Mouse (Mus musculus) heart, postnatal 0 days (tissue): ENCODE measurements around the gene Sfmbt1. TPM values are rescaled to one million over a fixed set of nuclear protein-coding genes. Genes with fewer than 3 reads are reported as not detected.
A peak's percentile ranks its signal among the peaks of the same experiment; 100 is the strongest.

Source experiments
- ATAC-seq: fragments of 200-750 bp; cut with Nextera tagmentation; 2 replicates; pipeline ENCODE4 v1.8.0; 2017; ENCODE audit warnings: low read depth, moderate number of reproducible peaks, moderate library complexity; ENCODE audit not compliant: insufficient read depth
- DNase-seq: peaks from one replicate; pipeline ENCODE4 v3.0.0-alpha.2; 2016; ENCODE audit warnings: low spot score
- H3K27ac ChIP-seq: fragments of 300-500 bp; sonication (generic); 2 replicates; pipeline ENCODE4 v1.5.1; 2014; ENCODE audit warnings: low read depth, mild to moderate bottlenecking
- H3K27me3 ChIP-seq: fragments of 300-500 bp; sonication (generic); 2 replicates; pipeline ENCODE4 v1.6.1; 2014; ENCODE audit warnings: low read length, mixed read lengths; ENCODE audit not compliant: control insufficient read depth, insufficient read depth
- H3K36me3 ChIP-seq: fragments of 300-500 bp; sonication (generic); replicated peaks from 2 replicates; pipeline ENCODE4 v1.6.1; 2014; ENCODE audit warnings: low read length, mixed read lengths; ENCODE audit not compliant: control insufficient read depth, insufficient read depth
- H3K4me1 ChIP-seq: fragments of 300-500 bp; sonication (generic); 2 replicates; pipeline ENCODE4 v1.6.1; 2014; ENCODE audit warnings: antibody characterized with exemption; ENCODE audit not compliant: control insufficient read depth, insufficient read depth
- H3K4me2 ChIP-seq: fragments of 300-500 bp; sonication (generic); 2 replicates; pipeline ENCODE4 v1.6.1; 2014; ENCODE audit warnings: low read depth, mild to moderate bottlenecking, low read length, moderate library complexity
- H3K4me3 ChIP-seq: fragments of 300-500 bp; sonication (generic); 2 replicates; pipeline ENCODE4 v1.5.1; 2014; ENCODE audit warnings: low read depth, low read length
- H3K9ac ChIP-seq: fragments of 300-500 bp; sonication (generic); replicated peaks from 2 replicates; pipeline ENCODE4 v1.6.1; 2014; ENCODE audit warnings: low read depth, low read length, mixed read lengths
- H3K9me3 ChIP-seq: fragments of 300-500 bp; sonication (generic); replicated peaks from 2 replicates; pipeline ENCODE4 v1.6.1; 2016; ENCODE audit warnings: low read length; ENCODE audit not compliant: control insufficient read depth
- CTCF ChIP-seq: IDR thresholded peaks from 2 replicates; pipeline ENCODE4 v1.5.1; 2016; ENCODE audit warnings: antibody characterized with exemption, control low read depth, low read depth
- EP300 ChIP-seq: IDR thresholded peaks from 2 replicates; pipeline ENCODE4 v1.6.1; 2016; ENCODE audit warnings: antibody characterized with exemption, low read depth
- WGBS: fragments of 180-500 bp; shearing (Covaris S2); extraction: QIAGEN DNeasy Blood & Tissue Kit; methylation state at CpG from one replicate; pipeline ENCODE4 v1.1.7; 2014; 5-methylcytosine and 5-hydroxymethylcytosine counted together
- polyA plus RNA-seq: library from polyadenylated mRNA; unstranded; fragments of >200 nt; fragmentation: Nextera tagmentation; extraction: Ambion mirVana; gene quantifications from 2 replicates; pipeline ENCODE4 v1.2.1, GENCODE M21; 2015
- total RNA-seq: library from RNA; depleted of rRNA; stranded (reverse); fragments of >200 nt; gene quantifications from 2 replicates; pipeline ENCODE4 v1.2.3, GENCODE M21; 2014; ENCODE audit warnings: low replicate concordance

Gene Sfmbt1
- total and polyA plus RNA-seq, 2 experiments from 2014 or later = 1.8 to 7.6 TPM

DNA sequence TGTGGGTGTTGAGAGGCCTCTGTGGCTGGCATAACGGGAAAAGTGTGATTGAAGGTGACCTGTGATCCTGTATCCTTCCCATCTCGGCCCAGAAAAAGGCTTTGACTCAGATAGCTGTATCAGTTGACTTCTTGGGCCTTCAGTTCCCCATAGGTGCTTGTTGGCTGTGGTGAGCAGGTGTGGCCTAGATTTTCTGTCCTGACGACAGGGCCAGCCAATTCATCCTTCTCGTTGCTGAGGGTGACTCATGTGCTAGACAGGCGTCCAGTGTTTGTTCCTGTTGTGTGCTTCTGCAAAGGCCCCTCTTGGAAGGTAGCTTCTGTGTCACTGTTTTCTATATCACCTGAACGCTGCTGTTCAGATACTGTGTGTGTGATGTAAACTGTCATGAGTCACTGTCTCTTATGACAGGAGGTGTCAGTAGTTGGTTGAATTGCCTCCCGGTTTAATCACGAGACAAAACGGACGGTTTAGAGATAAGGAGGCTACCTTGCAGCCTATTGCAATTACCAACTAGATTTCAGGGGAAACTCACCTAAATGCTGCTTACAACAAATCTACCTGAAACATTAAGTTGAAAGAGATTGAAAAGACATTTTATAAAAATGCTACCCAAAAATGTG, 142.3 kb downstream of the Sfmbt1 start:
- H3K27me3 ChIP-seq = no peaks in the 10 kb centered on the region
- H3K36me3 ChIP-seq = no peaks in the 10 kb centered on the region
- no peak for TF ChIP-seq EP300
- TF ChIP-seq CTCF = no peak
- no peak overlapping the region for H3K9ac ChIP-seq
- 46% methylated on average over 10 of the region's 10 CpGs for WGBS
- 0 out of 2 replicates have a peak, but pooled peaks cover 2% of the 10 kb centered on the region for H3K4me1 ChIP-seq
- DNase-seq = no peak
- no peak overlapping the region for H3K4me3 ChIP-seq
- no peak overlapping the region for H3K27ac ChIP-seq
- ATAC-seq = no peak
- H3K9me3 ChIP-seq = no peaks in the 10 kb centered on the region
- no peak overlapping the region for H3K4me2 ChIP-seq

DNA sequence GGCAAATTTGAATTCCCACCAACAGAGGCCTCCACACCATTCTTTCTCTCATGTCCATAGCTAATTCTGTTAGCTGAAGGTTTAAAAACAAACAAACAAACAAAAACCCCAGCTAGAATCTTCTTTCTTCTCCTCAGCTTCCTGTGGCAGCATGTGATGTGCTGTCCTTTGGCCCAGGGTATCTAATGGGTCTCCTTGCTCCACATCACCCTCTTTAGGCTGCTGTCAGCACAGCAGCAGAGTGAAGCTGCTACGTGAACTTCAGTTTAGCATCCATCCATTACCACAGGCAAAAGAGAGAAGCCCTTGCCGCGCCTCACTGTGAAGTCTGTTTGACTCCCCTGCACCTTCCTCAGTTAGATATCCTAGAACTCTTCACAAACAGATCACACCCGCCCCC, 143.3 kb downstream of the Sfmbt1 start:
- H3K27ac ChIP-seq = no peak overlapping the region
- ATAC-seq (no peak), DNase-seq (no peak)
- no peaks in the 10 kb centered on the region for H3K4me1 ChIP-seq
- no peaks in the 10 kb centered on the region for H3K27me3 ChIP-seq
- H3K9ac ChIP-seq = no peak overlapping the region
- no peak overlapping the region for H3K4me2 ChIP-seq
- no peaks in the 10 kb centered on the region for H3K36me3 ChIP-seq
- TF ChIP-seq CTCF (peak; percentile 39), EP300 (no peak)
- no peak overlapping the region for H3K4me3 ChIP-seq
- no peaks in the 10 kb centered on the region for H3K9me3 ChIP-seq
- WGBS = 76% methylated on average over 4 of the region's 4 CpGs

DNA sequence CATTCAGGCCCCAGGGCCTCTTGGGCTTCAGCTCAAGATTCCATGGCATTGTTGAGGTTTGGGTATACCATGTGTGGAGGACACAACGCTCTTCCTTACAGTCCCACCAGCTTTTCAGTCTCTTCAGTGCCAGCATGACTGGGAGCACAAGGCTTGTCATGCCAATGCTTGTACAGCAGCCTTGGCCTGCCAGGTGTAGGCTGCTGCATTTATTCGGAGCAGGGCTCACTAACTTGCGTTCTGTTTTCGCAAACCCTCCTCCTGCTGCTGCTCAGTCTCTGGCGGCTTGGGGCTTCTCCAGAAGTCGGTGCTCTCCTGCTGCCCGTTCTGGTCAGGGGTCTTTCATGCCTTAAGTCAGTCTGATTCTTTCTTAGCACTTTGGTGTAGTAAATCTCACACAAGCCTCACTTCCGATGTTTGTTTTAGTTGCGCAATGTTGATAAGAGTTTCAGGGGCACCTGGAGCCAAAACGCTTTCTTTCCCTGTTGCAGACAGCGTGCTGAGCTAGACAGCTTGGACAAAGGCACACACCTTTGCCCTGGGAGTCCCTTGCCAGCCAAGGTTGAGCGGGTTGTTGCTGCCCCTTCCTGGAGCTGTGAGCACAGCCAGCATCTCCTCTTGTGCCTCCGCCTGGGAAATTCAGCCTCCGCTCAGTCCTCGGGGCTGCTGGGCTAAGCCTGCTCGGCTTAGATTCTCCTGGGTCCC, 146.9 kb downstream of the Sfmbt1 start:
- Histone ChIP-seq H3K9ac (no peak overlapping the region; the same call in 1 of the 2 replicates), H3K36me3 (peaks cover 6% of the 10 kb centered on the region; the same call in 1 of the 2 replicates), H3K4me3 (no peak overlapping the region), H3K9me3 (no peaks in the 10 kb centered on the region), H3K4me2 (no peak overlapping the region), H3K27me3 (no peaks in the 10 kb centered on the region), H3K4me1 (no peaks in the 10 kb centered on the region), H3K27ac (no peak overlapping the region)
- WGBS = 65% methylated on average over 16 of the region's 16 CpGs
- DNase-seq (no peak), ATAC-seq (no peak)
- TF ChIP-seq EP300 (no peak), CTCF (no peak)

DNA sequence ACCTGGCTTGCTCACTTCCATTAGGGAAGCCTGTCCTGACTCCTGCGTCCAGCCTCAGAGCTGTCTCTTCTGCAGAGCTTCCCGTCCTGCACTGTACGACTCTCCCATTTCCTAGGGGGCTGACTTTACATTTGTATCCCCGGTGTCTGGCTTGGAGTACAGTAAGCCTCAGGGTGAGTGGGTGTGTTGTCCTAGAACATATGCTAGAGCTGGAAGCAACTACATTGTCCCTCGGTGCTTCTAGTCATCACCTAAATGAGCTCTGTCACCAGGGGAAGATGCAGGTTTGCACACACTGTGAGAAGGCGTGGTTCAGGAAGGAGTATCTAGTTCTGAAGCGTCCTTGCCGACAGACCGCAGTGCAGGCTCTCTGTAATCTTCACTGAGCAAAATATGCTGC, 147.7 kb downstream of the Sfmbt1 start:
- no peak for ATAC-seq
- whole genome bisulfite sequencing = 76% methylated on average over 9 of the region's 9 CpGs

DNA sequence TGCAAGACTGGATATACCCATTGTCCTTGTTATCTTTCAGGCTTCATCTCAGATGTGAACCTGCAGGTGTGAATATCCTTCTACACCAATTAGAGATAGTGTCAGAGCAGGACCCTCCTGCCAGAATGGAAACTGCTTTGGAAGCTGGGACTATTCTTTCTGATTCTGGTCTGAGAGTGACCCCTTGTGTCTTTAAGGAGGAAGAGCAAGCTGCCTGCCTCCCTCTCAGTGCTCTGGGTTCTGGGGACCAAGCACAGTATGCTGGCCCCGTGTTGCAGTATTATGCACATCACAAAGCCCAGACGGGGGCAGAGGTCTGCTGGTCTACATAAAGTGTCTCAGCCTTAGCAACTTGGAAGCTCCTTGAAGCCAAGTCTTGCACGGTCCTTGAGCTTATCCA, 150.7 kb downstream of the Sfmbt1 start:
- Histone ChIP-seq H3K9ac (no peak overlapping the region), H3K4me2 (no peak overlapping the region), H3K27me3 (no peaks in the 10 kb centered on the region), H3K9me3 (no peaks in the 10 kb centered on the region), H3K4me3 (no peak overlapping the region), H3K36me3 (peaks cover 8% of the 10 kb centered on the region; the same call in 1 of the 2 replicates), H3K27ac (no peak overlapping the region), H3K4me1 (peaks cover 10% of the 10 kb centered on the region)
- WGBS = 65% methylated on average over 3 of the region's 3 CpGs
- ATAC-seq (no peak), DNase-seq (no peak)
- TF ChIP-seq CTCF = peak; percentile 60
- TF ChIP-seq EP300 = no peak

More for the DNA sequence above, 147.7 kb downstream of the Sfmbt1 start:
- H3K4me3 ChIP-seq = no peak overlapping the region
- no peaks in the 10 kb centered on the region for H3K27me3 ChIP-seq
- no peak for DNase-seq
- TF ChIP-seq CTCF (no peak), EP300 (no peak)
- no peak overlapping the region for H3K4me2 ChIP-seq
- H3K36me3 ChIP-seq = peaks cover 8% of the 10 kb centered on the region; the same call in 1 of the 2 replicates
- no peaks in the 10 kb centered on the region for H3K9me3 ChIP-seq
- H3K27ac ChIP-seq = no peak overlapping the region
- H3K9ac ChIP-seq = no peak overlapping the region
- no peaks in the 10 kb centered on the region for H3K4me1 ChIP-seq
